In the genomic region with DNA sequence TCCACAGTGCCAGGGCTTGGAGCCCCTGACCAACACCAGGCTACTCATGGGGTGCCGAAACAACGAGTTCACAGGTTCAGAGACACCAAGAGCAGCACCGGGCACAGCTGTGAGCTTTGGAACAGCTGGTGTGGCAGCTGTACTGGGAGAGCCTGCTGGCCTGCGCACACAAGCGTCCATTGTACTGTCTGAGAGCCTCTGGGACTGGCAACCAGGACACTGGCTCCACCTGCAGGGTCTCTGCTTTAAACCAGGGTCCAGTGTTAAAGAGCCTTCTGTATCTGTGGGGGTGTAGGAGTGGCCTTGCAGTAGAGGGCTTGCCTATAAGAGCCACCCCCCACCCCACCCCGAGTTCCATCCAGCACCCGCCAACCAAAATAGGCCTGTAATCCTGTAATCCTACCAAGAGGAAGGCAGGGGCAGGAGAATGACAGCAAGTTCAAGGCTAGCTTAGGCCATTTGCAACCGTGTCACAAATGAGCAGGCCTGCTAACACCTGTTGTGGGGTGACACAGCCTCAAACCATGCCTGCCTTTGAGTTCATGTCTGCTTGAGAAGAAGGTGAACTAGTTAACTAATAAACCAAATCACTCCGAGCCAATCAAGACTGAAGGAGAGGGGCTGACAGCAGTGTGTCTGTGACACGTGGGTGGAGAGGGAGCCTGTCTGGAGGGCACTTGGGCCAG, we compare ENCODE assay signal across 10 mouse cellular contexts. TPM values are rescaled to one million over a fixed set of nuclear protein-coding genes. Genes with fewer than 3 reads are reported as not detected.
DNase-seq lines count a peak whose midpoint lies in the region; ATAC-seq lines count a peak whose summit lies in the region.
"Had no signal": no experiment of that assay in that cellular context is flagged by ENCODE, and none has a peak within 500 bp of the region (broad histone marks: within the 10 kb centered on the region; RNA-seq: fewer than 3 reads in every experiment).

No protein-coding gene starts in this region.

- peak; percentile 47; the same call in 1 of the 2 replicates for ATAC-seq in kidney, embryonic 16.5 days (ENCODE audit: low FRiP score, low TSS enrichment)
- ATAC-seq in embryonic facial prominence, embryonic 11.5 days (replicated peaks; ENCODE audit: insufficient number of reproducible peaks, low FRiP score, low TSS enrichment, low read depth), result no peak; the same call in 1 of the 2 replicates
- peak; percentile 65; the same call in 1 of the 2 replicates for ATAC-seq in limb, embryonic 15.5 days (ENCODE audit: insufficient number of reproducible peaks, low FRiP score, low TSS enrichment, low read depth)
- ATAC-seq in erythroid progenitor cell, adult 5-6 weeks (replicated peaks; ENCODE audit: low FRiP score, poor library complexity, severe bottlenecking), result no peak

- no peak overlapping the region for H3K9ac ChIP-seq in kidney, embryonic 16.5 days (replicated peaks; ENCODE audit: low read length)
- peak overlapping the region; percentile 2; the same call in 1 of the 2 replicates for H3K9ac ChIP-seq in embryonic facial prominence, embryonic 11.5 days (replicated peaks; ENCODE audit: low read length)
- H3K9ac ChIP-seq in limb, embryonic 15.5 days, result no peak overlapping the region
- H3K9ac ChIP-seq: liver, embryonic 12.5 days had no signal

- 55% methylated on average over 10 of the region's 10 CpGs for WGBS in kidney, embryonic 16.5 days
- WGBS in embryonic facial prominence, embryonic 11.5 days, result 41% methylated on average over 10 of the region's 10 CpGs
- 53% methylated on average over 10 of the region's 10 CpGs for WGBS in limb, embryonic 15.5 days

- H3K4me2 ChIP-seq in kidney, embryonic 16.5 days (replicated peaks; ENCODE audit: low read depth, low read length), result no peak overlapping the region
- H3K4me2 ChIP-seq in embryonic facial prominence, embryonic 11.5 days (ENCODE audit: low read depth, low read length), result no peak overlapping the region
- no peak overlapping the region for H3K4me2 ChIP-seq in limb, embryonic 15.5 days
- H3K4me2 ChIP-seq: liver, embryonic 12.5 days had no signal

- no peaks in the 10 kb centered on the region for H3K9me3 ChIP-seq in kidney, embryonic 16.5 days (ENCODE audit: low read length)
- no peaks in the 10 kb centered on the region for H3K9me3 ChIP-seq in embryonic facial prominence, embryonic 11.5 days (replicated peaks; ENCODE audit: control insufficient read depth, low read length)
- no peaks in the 10 kb centered on the region for H3K9me3 ChIP-seq in limb, embryonic 15.5 days
- H3K9me3 ChIP-seq: liver, embryonic 12.5 days had no signal

- DNase-seq in kidney, postnatal 10 days, result no peak
- peak; percentile 20 for DNase-seq in cerebellum, adult 8-10 months
- DNase-seq in embryonic facial prominence, embryonic 11.5 days (ENCODE audit: low spot score), result peak; percentile 42
- DNase-seq in Muller cell, postnatal 12 days (ENCODE audit: inconsistent ontology term), result no peak
- no peak for DNase-seq in spleen, postnatal 4 days (ENCODE audit: low spot score in 2 of 2)
- DNase-seq: right cerebral cortex, postnatal 14 days had no signal

- H3K36me3 ChIP-seq in kidney, embryonic 16.5 days (ENCODE audit: insufficient read depth, low read length), result no peaks in the 10 kb centered on the region
- H3K36me3 ChIP-seq in embryonic facial prominence, embryonic 11.5 days (replicated peaks; ENCODE audit: control insufficient read depth, insufficient read depth, low read depth, low read length), result no peaks in the 10 kb centered on the region; the same call in none of the 2 replicates
- peaks cover 8% of the 10 kb centered on the region; the same call in 1 of the 2 replicates for H3K36me3 ChIP-seq in limb, embryonic 15.5 days
- H3K36me3 ChIP-seq: liver, embryonic 12.5 days had no signal

- no peak overlapping the region for H3K4me3 ChIP-seq in kidney, embryonic 16.5 days (ENCODE audit: low read length)
- H3K4me3 ChIP-seq in embryonic facial prominence, embryonic 11.5 days (ENCODE audit: low read depth, low read length), result no peak overlapping the region
- no peak overlapping the region for H3K4me3 ChIP-seq in limb, embryonic 15.5 days
- H3K4me3 ChIP-seq: liver, embryonic 12.5 days had no signal

- peaks cover 7% of the 10 kb centered on the region for H3K4me1 ChIP-seq in kidney, embryonic 16.5 days (ENCODE audit: insufficient read depth, low read length)
- no peaks in the 10 kb centered on the region; the same call in 1 of the 2 replicates for H3K4me1 ChIP-seq in embryonic facial prominence, embryonic 11.5 days (ENCODE audit: control insufficient read depth, insufficient read depth, low read length)
- H3K4me1 ChIP-seq in limb, embryonic 15.5 days, result peaks cover 29% of the 10 kb centered on the region
- H3K4me1 ChIP-seq: liver, embryonic 12.5 days had no signal

- H3K27ac ChIP-seq in kidney, embryonic 16.5 days (ENCODE audit: low read length), result no peak overlapping the region
- H3K27ac ChIP-seq in embryonic facial prominence, embryonic 11.5 days (replicated peaks; ENCODE audit: low read depth, low read length), result no peak overlapping the region
- peak overlapping the region; percentile 48; the same call in 1 of the 2 replicates for H3K27ac ChIP-seq in limb, embryonic 15.5 days
- H3K27ac ChIP-seq: liver, embryonic 12.5 days had no signal

- no peaks in the 10 kb centered on the region for H3K27me3 ChIP-seq in kidney, embryonic 16.5 days (ENCODE audit: insufficient read depth, low read length)
- H3K27me3 ChIP-seq in embryonic facial prominence, embryonic 11.5 days (ENCODE audit: control insufficient read depth, insufficient read depth, low read length), result no peaks in the 10 kb centered on the region
- H3K27me3 ChIP-seq in limb, embryonic 15.5 days, result no peaks in the 10 kb centered on the region

RNA-seq across cellular contexts. Expression of a gene that starts 1.7 kb away (rescaled TPM):
- 27.2 and 45.3 TPM in 2 replicates for polyA plus RNA-seq in kidney, embryonic 16.5 days (2015; fragmentation: Nextera tagmentation; extraction: Ambion mirVana)
- polyA plus RNA-seq in embryonic facial prominence, embryonic 11.5 days (2014; fragmentation: Nextera tagmentation; extraction: Ambion mirVana), result 52.5 and 70.5 TPM in 2 replicates
- 33.2 and 35.2 TPM in 2 replicates for polyA plus RNA-seq in limb, embryonic 15.5 days (2015; fragmentation: Nextera tagmentation; extraction: Ambion mirVana)
- not detected in 2 replicates for total RNA-seq in erythroid progenitor cell, adult 5-6 weeks (2015; ENCODE audit: low replicate concordance)
- total RNA-seq in erythroid progenitor cell, adult 5-6 weeks (2017; ENCODE audit: low replicate concordance), result not detected in 2 replicates

RNA-seq across cellular contexts. Expression of a gene that starts 9.6 kb away (rescaled TPM):
- polyA plus RNA-seq in kidney, embryonic 16.5 days (2015; fragmentation: Nextera tagmentation; extraction: Ambion mirVana), result 9.7 and 10.8 TPM in 2 replicates
- polyA plus RNA-seq in embryonic facial prominence, embryonic 11.5 days (2014; fragmentation: Nextera tagmentation; extraction: Ambion mirVana), result 5.2 and 9.3 TPM in 2 replicates
- 6.0 and 6.2 TPM in 2 replicates for polyA plus RNA-seq in limb, embryonic 15.5 days (2015; fragmentation: Nextera tagmentation; extraction: Ambion mirVana)
- 42.8 and 71.4 TPM in 2 replicates for total RNA-seq in erythroid progenitor cell, adult 5-6 weeks (2015; ENCODE audit: low replicate concordance)
- 26.2 and 31.1 TPM in 2 replicates for total RNA-seq in erythroid progenitor cell, adult 5-6 weeks (2017; ENCODE audit: low replicate concordance)

RNA-seq across cellular contexts. Expression of a gene that starts 10.0 kb away (rescaled TPM):
- polyA plus RNA-seq in kidney, embryonic 16.5 days (2015; fragmentation: Nextera tagmentation; extraction: Ambion mirVana), result 0.27 and 0.57 TPM in 2 replicates
- 0.28 and 0.31 TPM in 2 replicates for polyA plus RNA-seq in embryonic facial prominence, embryonic 11.5 days (2014; fragmentation: Nextera tagmentation; extraction: Ambion mirVana)
- polyA plus RNA-seq in limb, embryonic 15.5 days (2015; fragmentation: Nextera tagmentation; extraction: Ambion mirVana), result 0.26 and 0.78 TPM in 2 replicates
- total RNA-seq in erythroid progenitor cell, adult 5-6 weeks (2015; ENCODE audit: low replicate concordance), result not detected in 2 replicates
- total RNA-seq in erythroid progenitor cell, adult 5-6 weeks (2017; ENCODE audit: low replicate concordance), result not detected in 2 replicates
- polyA plus RNA-seq: liver, embryonic 12.5 days had no signal

RNA-seq across cellular contexts. Expression of a gene that starts 18.7 kb away (rescaled TPM):
- 106 and 107 TPM in 2 replicates for polyA plus RNA-seq in kidney, embryonic 16.5 days (2015; fragmentation: Nextera tagmentation; extraction: Ambion mirVana)
- 80.7 and 92.0 TPM in 2 replicates for polyA plus RNA-seq in embryonic facial prominence, embryonic 11.5 days (2014; fragmentation: Nextera tagmentation; extraction: Ambion mirVana)
- polyA plus RNA-seq in limb, embryonic 15.5 days (2015; fragmentation: Nextera tagmentation; extraction: Ambion mirVana), result 80.8 and 82.0 TPM in 2 replicates
- 2.5 and 11.3 TPM in 2 replicates for total RNA-seq in erythroid progenitor cell, adult 5-6 weeks (2015; ENCODE audit: low replicate concordance)
- 4.2 TPM in 1 of 2 replicates, not detected in the other for total RNA-seq in erythroid progenitor cell, adult 5-6 weeks (2017; ENCODE audit: low replicate concordance)

RNA-seq across cellular contexts. Expression of a gene that starts 24.8 kb away (rescaled TPM):
- 129 and 136 TPM in 2 replicates for polyA plus RNA-seq in kidney, embryonic 16.5 days (2015; fragmentation: Nextera tagmentation; extraction: Ambion mirVana)
- 34.5 and 44.5 TPM in 2 replicates for polyA plus RNA-seq in embryonic facial prominence, embryonic 11.5 days (2014; fragmentation: Nextera tagmentation; extraction: Ambion mirVana)
- 37.1 and 42.8 TPM in 2 replicates for polyA plus RNA-seq in limb, embryonic 15.5 days (2015; fragmentation: Nextera tagmentation; extraction: Ambion mirVana)
- not detected in 2 replicates for total RNA-seq in erythroid progenitor cell, adult 5-6 weeks (2015; ENCODE audit: low replicate concordance)
- total RNA-seq in erythroid progenitor cell, adult 5-6 weeks (2017; ENCODE audit: low replicate concordance), result not detected in 2 replicates

Comparison
In these comparisons a context has a peak if more than half of its experiments do, and no peak if none do; other contexts are left out.
1. ATAC-seq: peak in kidney, embryonic 16.5 days (single experiment) and limb, embryonic 15.5 days (single experiment); none in embryonic facial prominence, embryonic 11.5 days (single experiment) and erythroid progenitor cell, adult 5-6 weeks (single experiment).
2. DNase-seq: peak in cerebellum, adult 8-10 months (single experiment) and embryonic facial prominence, embryonic 11.5 days (single experiment); none in kidney, postnatal 10 days (single experiment), Muller cell, postnatal 12 days (single experiment) and spleen, postnatal 4 days (0 of 2).